Mouse (Mus musculus) liver, adult (tissue): Measurements from ENCODE around the gene Rwdd3.

ENCODE experiments used
- GATA4 ChIP-seq: IDR thresholded peaks from 2 replicates; pipeline ENCODE4 v1.6.1; 2014; ENCODE audit warnings: mild to moderate bottlenecking, low read length; ENCODE audit not compliant: insufficient replicate concordance

Rwdd3 gene

DNA sequence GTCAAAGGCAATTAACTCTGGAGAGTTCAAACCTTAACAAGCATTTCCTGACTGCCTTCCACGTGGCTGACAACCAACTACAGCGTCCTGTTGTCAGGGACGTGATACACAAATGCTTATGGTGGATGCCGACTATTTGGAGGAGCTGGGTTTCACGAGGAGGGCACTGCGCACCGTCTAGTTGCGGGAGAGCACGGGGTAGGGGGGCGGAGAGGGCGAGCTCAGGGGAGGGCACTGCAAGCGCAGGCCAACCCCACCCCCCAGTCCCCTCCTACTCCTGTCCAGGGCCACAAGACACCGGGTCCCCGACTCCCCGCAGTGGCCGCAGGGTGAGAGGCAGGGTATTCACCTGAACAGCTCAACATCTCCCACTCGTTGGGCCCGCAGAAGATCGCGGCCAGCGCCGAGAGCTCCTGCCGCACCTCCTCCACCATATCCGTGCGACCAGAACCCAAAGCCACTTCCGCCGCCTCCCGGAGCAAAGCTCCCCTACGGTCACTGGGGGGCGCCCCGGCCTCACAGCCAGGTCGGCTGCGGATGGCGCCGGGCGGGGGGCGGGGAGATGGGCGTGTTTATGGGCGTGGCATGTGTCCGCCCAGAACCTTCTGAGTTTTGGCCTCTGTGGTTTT, at the start of gene Rwdd3:
TSS of gene Rwdd3 (minus strand) at position 453 of the 629 bp plus-strand sequence.
- peak; percentile 47; the same call in 1 of the 2 replicates for TF ChIP-seq GATA4

DNA sequence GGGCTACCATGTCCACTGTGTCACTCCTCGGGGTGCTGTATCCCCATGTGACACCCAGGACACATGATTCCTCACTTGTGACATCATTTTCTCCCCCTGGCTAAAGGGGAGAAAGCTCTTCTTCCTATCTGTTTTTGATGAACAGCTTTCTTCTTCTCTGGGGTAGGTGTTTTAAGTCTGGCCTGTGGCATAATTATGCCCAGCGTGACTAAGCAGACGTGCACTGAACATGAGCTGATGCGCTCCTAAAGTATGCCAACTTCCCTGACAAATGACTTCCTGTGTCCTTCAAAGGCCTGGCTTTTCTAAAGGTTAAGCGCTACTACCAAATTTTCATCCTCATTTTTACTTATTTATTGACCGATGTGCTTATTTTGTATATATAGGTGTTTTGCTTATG, 45.5 kb upstream of the Rwdd3 start:
- TF ChIP-seq GATA4: no peak

DNA sequence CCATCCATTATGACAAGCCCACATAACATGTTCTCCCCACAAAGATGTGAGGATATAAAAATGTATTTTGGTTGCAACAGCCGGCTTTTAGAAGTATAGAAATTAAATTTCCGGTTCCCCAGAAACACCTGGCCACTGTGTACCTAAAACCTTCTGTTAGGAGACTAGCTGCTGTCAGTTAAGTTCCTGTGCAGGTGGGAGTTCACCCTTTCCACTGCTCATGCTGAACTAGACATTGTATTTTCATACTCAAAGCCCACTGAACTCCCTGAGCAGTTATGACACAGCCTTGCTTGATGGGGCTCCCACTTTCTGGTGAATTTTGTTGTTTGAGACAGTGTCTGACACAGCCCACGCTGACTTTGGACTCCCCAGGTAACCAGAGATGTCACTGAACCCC, 42.0 kb upstream of the Rwdd3 start:
- no peak for TF ChIP-seq GATA4

DNA sequence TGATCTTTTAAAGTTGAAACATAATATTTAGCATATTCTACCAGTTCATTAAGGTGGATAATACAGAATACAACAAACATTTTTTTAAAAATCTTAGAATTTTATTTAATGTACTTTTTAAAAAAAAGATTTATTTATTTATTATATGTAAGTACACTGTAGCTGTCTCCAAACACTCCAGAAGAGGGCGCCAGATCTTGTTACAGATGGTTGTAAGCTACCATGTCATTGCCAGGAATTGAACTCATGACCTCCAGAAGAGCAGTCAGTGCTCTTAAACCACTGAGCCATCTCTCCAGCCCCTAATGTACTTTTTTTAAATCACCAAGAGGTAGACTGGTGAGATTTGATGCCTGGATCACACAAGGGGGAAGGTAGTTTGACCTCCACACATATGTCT, 40.7 kb upstream of the Rwdd3 start:
- no peak for TF ChIP-seq GATA4

DNA sequence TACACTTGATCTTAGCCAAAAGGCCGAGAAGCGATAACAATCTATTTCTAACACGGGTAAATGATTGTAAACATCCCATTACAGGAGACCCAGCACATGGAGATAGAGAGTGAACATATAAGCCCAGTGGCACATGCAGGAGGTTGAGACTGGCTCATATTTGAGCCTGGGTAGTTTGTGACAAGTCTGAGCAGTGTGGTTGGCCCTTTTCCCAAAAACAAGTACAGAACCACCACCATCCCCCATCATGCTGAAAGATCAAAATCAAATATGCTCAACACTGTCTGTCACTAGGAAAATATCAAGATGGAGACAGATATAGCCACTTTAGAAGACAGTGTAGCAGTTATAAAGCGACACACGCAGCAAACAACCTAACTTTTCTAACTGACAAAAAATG, 37.5 kb upstream of the Rwdd3 start:
- no peak for TF ChIP-seq GATA4

DNA sequence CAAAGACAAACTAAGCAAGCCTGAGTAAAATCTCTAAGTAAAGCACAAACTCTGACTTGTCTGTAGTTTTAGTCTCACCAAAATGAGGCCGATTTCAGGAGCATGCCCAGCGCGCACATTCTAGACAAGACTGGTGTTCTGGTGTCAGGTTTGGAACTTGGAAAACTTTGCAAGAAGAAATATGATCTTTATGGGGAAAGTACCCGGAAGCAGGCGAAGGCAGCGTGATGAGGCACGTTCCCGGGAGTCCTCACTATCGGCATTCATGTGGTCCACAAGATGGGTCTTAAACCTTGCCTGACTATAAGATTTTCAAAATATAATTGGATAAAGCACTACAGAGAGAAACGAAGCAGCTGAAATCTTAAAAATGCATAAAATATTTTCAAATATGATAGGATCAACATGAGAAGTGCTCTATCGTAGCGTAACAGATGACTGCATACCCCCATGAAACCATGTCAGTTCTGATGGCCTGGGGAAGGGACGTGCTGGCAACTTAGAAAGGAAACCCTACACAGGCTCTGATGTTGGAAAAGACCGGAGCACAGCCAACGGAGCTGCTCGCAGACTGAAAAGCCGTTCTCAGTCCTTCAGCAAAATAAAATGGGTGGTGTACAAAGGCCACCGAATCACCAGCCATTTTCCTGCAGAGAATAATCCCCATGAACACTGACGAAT, 34.8 kb upstream of the Rwdd3 start:
- no peak for TF ChIP-seq GATA4

DNA sequence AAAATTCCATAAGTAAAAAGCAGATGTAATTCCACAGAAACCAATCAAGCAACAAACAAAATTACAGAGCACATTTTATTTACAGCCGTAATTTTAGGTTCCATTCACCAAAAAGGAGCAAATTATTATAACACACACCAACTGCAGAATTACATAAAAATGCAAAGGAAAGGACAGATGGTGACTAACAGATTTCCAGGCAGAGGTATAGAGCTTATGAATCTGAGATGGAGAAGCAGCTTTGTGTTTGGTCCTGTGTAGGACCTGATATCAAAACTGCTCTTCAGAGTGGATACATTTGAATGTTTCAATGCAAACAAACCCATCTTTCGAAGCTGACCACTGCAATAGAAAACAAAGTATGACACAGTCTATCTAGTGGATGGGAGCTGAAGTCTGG, 31.1 kb upstream of the Rwdd3 start:
- no peak for TF ChIP-seq GATA4

DNA sequence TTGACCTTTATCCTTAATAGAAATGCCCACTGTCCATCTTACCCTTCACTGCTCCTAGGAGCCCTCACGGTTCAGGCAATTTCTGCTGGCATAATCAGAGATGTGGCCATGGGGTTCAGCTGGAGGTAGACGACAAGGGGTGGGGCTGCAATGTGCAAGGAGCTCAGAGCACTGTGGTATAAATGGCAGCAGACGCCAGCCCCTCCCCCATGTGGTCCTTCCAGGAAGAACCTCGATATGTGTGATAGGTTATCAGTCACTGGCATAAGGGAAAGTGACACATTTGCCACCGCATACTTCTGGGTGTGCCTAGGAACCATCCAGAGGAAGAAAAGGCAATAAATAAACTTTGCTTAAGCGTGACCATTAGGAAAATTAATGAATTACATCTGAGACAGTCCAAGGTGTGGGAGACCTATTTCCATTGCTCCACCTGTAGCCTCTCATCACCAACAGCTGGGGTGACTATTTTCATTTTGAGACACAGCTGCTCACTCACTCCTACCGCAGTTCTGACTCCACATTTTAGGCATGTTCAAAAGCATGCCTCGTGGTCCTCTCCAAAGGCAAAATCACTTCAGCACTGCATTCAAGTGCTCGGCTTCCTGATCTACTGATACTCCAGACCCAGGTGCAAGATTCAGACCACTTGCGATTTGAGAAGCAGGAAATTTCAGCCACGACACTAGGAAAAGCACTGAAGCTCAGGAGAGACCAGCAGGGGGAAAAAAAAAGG, 29.7 kb upstream of the Rwdd3 start:
- no peak for TF ChIP-seq GATA4

DNA sequence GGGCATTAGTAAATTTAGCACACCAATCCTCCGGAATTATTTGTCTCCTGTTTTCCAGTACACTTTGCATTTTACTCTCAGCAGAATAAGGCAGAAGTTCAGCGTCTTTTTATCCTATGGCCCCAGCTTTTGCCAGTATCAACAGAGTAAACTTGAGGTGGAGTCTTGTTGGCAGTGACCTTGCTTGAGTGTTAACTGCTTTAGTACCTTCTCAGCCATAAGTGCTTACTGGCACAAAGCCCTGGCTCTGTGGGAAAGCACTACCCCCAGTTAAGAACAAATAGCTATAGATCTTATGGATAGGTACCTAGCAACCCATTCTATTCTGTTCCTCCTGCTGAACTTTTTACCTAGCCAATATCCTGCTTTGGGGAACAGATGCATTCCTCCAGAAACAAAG, 17.7 kb upstream of the Rwdd3 start:
- TF ChIP-seq GATA4: no peak

DNA sequence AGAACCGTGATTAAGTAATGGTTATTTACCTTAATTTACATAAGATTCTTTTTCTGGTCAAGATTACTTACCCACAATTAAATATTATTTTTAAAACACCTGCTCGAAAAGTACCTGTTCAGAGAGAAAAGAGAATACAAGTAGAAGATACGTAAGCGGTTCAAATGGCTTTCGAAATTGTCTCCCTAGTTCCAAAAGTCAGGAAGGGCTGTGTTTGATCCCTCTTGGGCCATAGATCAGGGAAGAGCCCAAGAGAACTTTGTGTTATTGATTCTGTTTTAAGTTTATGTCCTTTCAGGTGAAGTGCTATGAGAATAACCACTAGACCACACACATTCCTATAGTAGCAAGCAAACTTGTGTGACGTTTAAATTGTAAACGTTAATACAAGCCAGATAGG, 16.0 kb upstream of the Rwdd3 start:
- no peak for TF ChIP-seq GATA4

DNA sequence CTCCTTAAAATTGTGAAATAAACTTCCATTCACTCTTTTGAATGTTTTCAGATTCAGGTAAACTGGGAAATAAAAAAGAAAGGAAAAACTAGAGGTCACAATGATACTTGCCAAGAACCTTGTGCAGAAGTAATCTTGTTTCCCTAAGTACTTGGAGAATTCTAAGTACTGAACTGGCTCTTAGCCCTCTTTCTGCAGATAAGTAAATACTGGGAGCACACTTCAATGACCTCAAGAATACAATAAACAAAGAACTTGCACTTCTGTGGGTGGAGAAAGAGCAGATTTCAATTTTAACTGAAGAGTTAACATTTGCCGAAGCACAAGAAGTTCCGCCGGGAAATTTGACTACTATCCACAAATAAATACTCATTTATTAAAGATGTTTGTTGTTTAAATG, 15.4 kb upstream of the Rwdd3 start:
- TF ChIP-seq GATA4: peak; percentile 58

DNA sequence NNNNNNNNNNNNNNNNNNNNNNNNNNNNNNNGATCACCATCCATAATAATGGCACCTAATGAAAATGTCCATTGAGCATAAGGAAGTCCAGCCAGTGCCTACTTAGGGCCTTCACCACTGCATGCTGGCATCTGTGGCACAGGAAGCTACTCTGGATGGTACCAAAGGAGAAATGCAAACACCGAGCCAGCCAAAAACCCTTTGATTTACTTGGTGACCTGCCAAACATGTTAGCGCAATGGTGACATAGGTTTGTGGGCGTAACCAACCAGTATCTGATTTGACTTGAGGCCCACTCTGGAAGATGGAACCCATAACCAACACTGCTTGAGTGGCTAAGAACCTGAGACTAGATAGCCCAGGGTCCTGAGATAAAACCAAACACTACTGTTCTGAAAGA, 13.7 kb upstream of the Rwdd3 start:
- peak; percentile 67; the same call in 1 of the 2 replicates for TF ChIP-seq GATA4

DNA sequence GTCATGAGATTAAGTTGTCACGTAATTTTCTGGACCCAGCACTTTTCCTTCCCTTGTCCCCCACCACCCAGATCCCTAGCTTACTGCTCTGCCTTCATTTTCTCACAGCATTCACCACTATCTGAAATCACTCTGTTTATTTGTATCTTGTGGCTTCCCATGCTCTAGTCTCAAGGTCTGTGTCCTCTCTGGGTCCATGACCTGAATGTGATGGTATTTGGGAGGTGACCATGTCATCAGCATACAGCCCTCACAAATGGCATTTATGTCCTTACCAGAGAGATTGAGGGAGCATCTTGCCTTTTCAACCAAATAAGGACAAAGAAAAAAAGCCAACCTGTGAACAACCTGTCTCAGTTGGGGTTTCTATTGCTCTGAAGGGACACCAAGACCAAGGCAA, 4.5 kb upstream of the Rwdd3 start:
- 0 out of 2 replicates have a peak, but pooled peaks have one; percentile 29 for TF ChIP-seq GATA4

DNA sequence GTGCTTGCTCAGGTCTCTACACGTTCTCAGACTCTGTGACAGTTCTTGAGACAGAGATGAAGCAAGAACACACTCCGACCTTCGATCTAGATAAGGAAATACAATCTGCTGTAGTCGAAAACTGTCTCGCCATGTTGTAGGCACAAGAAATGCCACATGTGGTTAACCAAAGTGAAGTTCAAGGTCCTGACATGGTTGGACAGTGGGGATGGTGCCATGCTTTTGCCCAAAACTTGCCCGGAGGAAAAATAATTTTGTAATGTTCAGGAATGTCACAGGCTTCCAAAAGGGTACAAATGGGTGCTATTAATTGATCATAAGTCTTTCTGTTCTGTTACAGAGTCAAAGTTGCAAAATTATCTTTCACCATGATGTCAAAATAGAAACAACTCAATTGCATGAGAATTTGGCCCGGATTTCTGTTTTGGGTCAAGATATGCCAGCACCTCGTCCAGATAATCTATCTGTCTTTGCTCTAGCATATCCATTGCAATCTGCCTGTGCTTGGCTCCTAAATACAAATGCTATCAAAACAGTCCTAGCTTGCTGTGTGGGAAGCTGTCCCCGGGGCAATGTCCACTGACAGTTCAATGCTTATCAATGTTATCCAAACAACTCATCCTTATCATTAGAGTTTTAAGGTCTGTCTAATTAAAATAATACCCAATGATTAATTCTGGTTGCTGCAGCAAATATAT, 2.9 kb upstream of the Rwdd3 start:
- TF ChIP-seq GATA4: peak; percentile 99

DNA sequence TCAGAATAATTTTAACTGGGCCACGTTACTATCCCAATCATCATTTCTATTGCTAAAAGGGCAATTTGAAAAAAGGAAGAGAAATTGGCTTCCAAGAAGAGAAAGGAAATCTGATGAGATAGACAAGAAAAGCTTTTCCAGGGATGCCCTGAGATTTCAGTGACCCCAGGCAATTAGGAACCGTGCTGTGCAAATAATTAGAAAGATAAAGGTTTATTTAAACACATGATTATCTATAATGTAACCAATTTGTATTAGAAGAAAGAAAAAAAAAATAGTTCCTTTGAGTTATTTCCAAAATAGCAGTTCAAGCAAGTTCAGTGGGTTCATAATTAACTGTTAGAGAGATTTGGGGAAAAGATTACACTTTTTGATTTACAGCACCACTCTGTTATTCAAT, 1.2 kb upstream of the Rwdd3 start:
- TF ChIP-seq GATA4: peak; percentile 70; the same call in 1 of the 2 replicates
